Mouse (Mus musculus): Measurements from ENCODE around the gene Vmn1r197. TPM values are rescaled to one million over a fixed set of nuclear protein-coding genes. Genes with fewer than 3 reads are reported as not detected.

The Vmn1r197 gene
- total and polyA plus RNA-seq, 3 experiments: not detected

DNA sequence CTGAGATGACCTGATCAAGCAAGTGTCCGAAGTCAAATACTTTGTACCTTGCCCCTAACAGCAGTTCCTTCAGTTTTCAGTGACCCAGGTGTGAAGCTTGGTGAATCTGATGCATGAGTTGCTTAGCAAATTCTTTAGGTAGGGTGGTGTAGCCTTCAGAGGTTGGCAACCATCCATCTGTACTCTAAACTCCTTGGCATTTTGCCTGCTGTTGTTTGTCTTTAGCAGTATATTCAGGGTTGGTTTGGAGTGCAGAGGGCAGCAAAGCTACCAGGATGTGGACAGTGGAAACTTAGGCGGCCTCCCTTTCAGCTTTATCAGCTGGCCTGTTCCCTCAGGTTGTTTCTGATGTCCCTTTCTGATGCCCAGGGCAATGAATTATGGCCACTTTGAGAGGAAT, 9.0 kb upstream of the Vmn1r197 start:
- Histone ChIP-seq H3K79me2 (ENCODE audit: control insufficient read depth, insufficient read depth, low read length, poor library complexity) (no peaks in the 10 kb centered on the region), H3K27ac (ENCODE audit: control insufficient read depth, low read depth, low read length) (no peak overlapping the region), H3K27me3 (ENCODE audit: control insufficient read depth in 1 of 2, insufficient read depth in 2 of 2, low read length in 2 of 2) (no peaks in the 10 kb centered on the region), H3K4me1 (ENCODE audit: control insufficient read depth in 1 of 2, insufficient read depth in 2 of 2, low read length in 2 of 2) (no peaks in the 10 kb centered on the region), H3K4me3 (ENCODE audit: control insufficient read depth in 1 of 2, insufficient read depth in 1 of 2, low read depth in 2 of 2, low read length in 2 of 2) (no peak overlapping the region), H3K9me3 (replicated peaks; ENCODE audit: insufficient read depth, low read length) (no peaks in the 10 kb centered on the region), H3K36me3 (ENCODE audit: control insufficient read depth in 1 of 2, insufficient read depth in 2 of 2, low read length in 2 of 2) (no peaks in the 10 kb centered on the region), H3K9ac (ENCODE audit: control insufficient read depth, low read depth, low read length, poor library complexity, severe bottlenecking) (no peak overlapping the region)
- no peak for TF ChIP-seq MYC (IDR thresholded peaks at IDR 0.05; ENCODE audit: low read depth, low read length)
- TF ChIP-seq HCFC1 (IDR thresholded peaks at IDR 0.05; ENCODE audit: low read depth, low read length): no peak
- no peak for TF ChIP-seq UBTF (IDR thresholded peaks at IDR 0.05; ENCODE audit: borderline replicate concordance, insufficient read depth, low read depth, low read length)
- TF ChIP-seq ZKSCAN1 (IDR thresholded peaks at IDR 0.05; ENCODE audit: low read depth, low read length): no peak
- TF ChIP-seq CHD2 (IDR thresholded peaks at IDR 0.05; ENCODE audit: low read length): no peak
- no peak for TF ChIP-seq ETS1 (IDR thresholded peaks at IDR 0.05; ENCODE audit: low read depth, low read length)
- TF ChIP-seq USF1 (IDR thresholded peaks at IDR 0.05; ENCODE audit: low read depth, low read length): no peak
- TF ChIP-seq TCF12 (IDR thresholded peaks at IDR 0.05; ENCODE audit: low read depth, low read length): no peak
- no peak for TF ChIP-seq NRF1 (IDR thresholded peaks at IDR 0.05; ENCODE audit: insufficient read depth, low read depth, low read length, poor library complexity, severe bottlenecking)
- TF ChIP-seq JUND (IDR thresholded peaks at IDR 0.05; ENCODE audit: low read depth, low read length): no peak
- TF ChIP-seq ZMIZ1 (IDR thresholded peaks at IDR 0.05; ENCODE audit: low read depth, low read length): no peak
- TF ChIP-seq E2F4 (IDR thresholded peaks at IDR 0.05; ENCODE audit: borderline replicate concordance, low read depth, low read length): no peak
- TF ChIP-seq SIN3A (IDR thresholded peaks at IDR 0.05; ENCODE audit: low read length): no peak
- no peak for TF ChIP-seq MYB (IDR thresholded peaks at IDR 0.05; ENCODE audit: low read depth, low read length)
- no peak for DNase-seq (ENCODE audit: low read depth, low spot score)

- Histone ChIP-seq H3K4me3 (ENCODE audit: control insufficient read depth in 1 of 2, insufficient read depth in 1 of 2, low read depth in 2 of 2, low read length in 2 of 2) (no peak overlapping the region), H3K27ac (ENCODE audit: control insufficient read depth, low read depth, low read length) (no peak overlapping the region), H3K36me3 (ENCODE audit: control insufficient read depth in 1 of 2, insufficient read depth in 2 of 2, low read length in 2 of 2) (no peaks in the 10 kb centered on the region), H3K9me3 (replicated peaks; ENCODE audit: insufficient read depth, low read length) (no peaks in the 10 kb centered on the region), H3K27me3 (ENCODE audit: control insufficient read depth in 1 of 2, insufficient read depth in 2 of 2, low read length in 2 of 2) (no peaks in the 10 kb centered on the region), H3K4me1 (ENCODE audit: control insufficient read depth in 1 of 2, insufficient read depth in 2 of 2, low read length in 2 of 2) (no peaks in the 10 kb centered on the region), H3K9ac (ENCODE audit: control insufficient read depth, low read depth, low read length, poor library complexity, severe bottlenecking) (no peak overlapping the region), H3K79me2 (ENCODE audit: control insufficient read depth, insufficient read depth, low read length, poor library complexity) (no peaks in the 10 kb centered on the region)
- no peak for DNase-seq (ENCODE audit: low read depth, low spot score)
- TF ChIP-seq CTCF (IDR thresholded peaks at IDR 0.05 in 2 of 3, conservative IDR thresholded peaks at IDR 0.05 in 1 of 3; ENCODE audit: control insufficient read depth in 1 of 3, insufficient read depth in 1 of 3, low read depth in 2 of 3, low read length in 3 of 3, poor library complexity in 1 of 3, severe bottlenecking in 1 of 3) (no peak), MAFK (IDR thresholded peaks at IDR 0.05; ENCODE audit: borderline replicate concordance, low read depth, low read length) (no peak), KAT2A (conservative IDR thresholded peaks at IDR 0.05; ENCODE audit: low read depth, low read length) (no peak), MEF2A (IDR thresholded peaks at IDR 0.05; ENCODE audit: extremely low read depth, insufficient replicate concordance, low read depth, low read length, poor library complexity, severe bottlenecking) (no peak), TAL1 (IDR thresholded peaks at IDR 0.05; ENCODE audit: low read length) (no peak), ZNF384 (IDR thresholded peaks at IDR 0.05; ENCODE audit: low read depth, low read length) (no peak), RCOR1 (IDR thresholded peaks at IDR 0.05; ENCODE audit: low read depth, low read length) (no peak), POLR2A (IDR thresholded peaks at IDR 0.05; ENCODE audit: control insufficient read depth in 1 of 2, insufficient read depth in 1 of 2, low read depth in 1 of 2, low read length in 2 of 2, poor library complexity in 1 of 2) (no peak), UBTF (IDR thresholded peaks at IDR 0.05; ENCODE audit: borderline replicate concordance, insufficient read depth, low read depth, low read length) (no peak), MXI1 (IDR thresholded peaks at IDR 0.05; ENCODE audit: low read depth, low read length) (no peak), ELF1 (IDR thresholded peaks at IDR 0.05; ENCODE audit: low read depth, low read length) (no peak), E2F4 (IDR thresholded peaks at IDR 0.05; ENCODE audit: borderline replicate concordance, low read depth, low read length) (no peak), CHD1 (IDR thresholded peaks at IDR 0.05; ENCODE audit: low read depth, low read length) (no peak), HCFC1 (IDR thresholded peaks at IDR 0.05; ENCODE audit: low read depth, low read length) (no peak), NRF1 (IDR thresholded peaks at IDR 0.05; ENCODE audit: insufficient read depth, low read depth, low read length, poor library complexity, severe bottlenecking) (no peak), SIN3A (IDR thresholded peaks at IDR 0.05; ENCODE audit: low read length) (no peak), MAZ (IDR thresholded peaks at IDR 0.05; ENCODE audit: low read depth, low read length) (no peak), MYB (IDR thresholded peaks at IDR 0.05; ENCODE audit: low read depth, low read length) (no peak), MYC (IDR thresholded peaks at IDR 0.05; ENCODE audit: low read depth, low read length) (no peak), BHLHE40 (IDR thresholded peaks at IDR 0.05; ENCODE audit: borderline replicate concordance, low read depth, low read length) (no peak)
Observed at GRCm38 (mm10) chr13:22317366-22317765, 7.0 kb upstream of the Vmn1r197 start.
